Mouse (Mus musculus): ENCODE measurements at regions not wholly inside any gene's neighbourhood (a gene's known extent, or its start where the extent isn't known, plus 50 kb on each side); places are given as distances from the start of the nearest gene placed in this dataset.

GRCm38 (mm10) chr10:122613281-122613680 lies 65.3 kb upstream of the Ppm1h start:
- ATAC-seq (replicated peaks; ENCODE audit: low FRiP score, low TSS enrichment, low read depth) (no peak), DNase-seq (ENCODE audit: low spot score) (no peak)
- Histone ChIP-seq H3K9me3 (ENCODE audit: control insufficient read depth, low read length) (no peaks in the 10 kb centered on the region), H3K9ac (ENCODE audit: low read length) (no peak overlapping the region), H3K4me1 (replicated peaks; ENCODE audit: control insufficient read depth, insufficient read depth, low read length) (no peaks in the 10 kb centered on the region), H3K4me2 (ENCODE audit: low read length) (no peak overlapping the region), H3K36me3 (ENCODE audit: control insufficient read depth, insufficient read depth, low read length) (no peaks in the 10 kb centered on the region), H3K4me3 (ENCODE audit: low read depth, low read length) (no peak overlapping the region), H3K27ac (ENCODE audit: low read depth) (no peak overlapping the region), H3K27me3 (replicated peaks; ENCODE audit: control insufficient read depth, insufficient read depth, low read length) (no peaks in the 10 kb centered on the region)
- WGBS = 83% methylated on average over 2 of the region's 2 CpGs

GRCm38 (mm10) chr10:122613891-122614290 lies 64.7 kb upstream of the Ppm1h start:
- Histone ChIP-seq H3K27ac (ENCODE audit: low read depth) (no peak overlapping the region), H3K4me3 (ENCODE audit: low read depth, low read length) (no peak overlapping the region), H3K27me3 (replicated peaks; ENCODE audit: control insufficient read depth, insufficient read depth, low read length) (no peaks in the 10 kb centered on the region), H3K4me1 (replicated peaks; ENCODE audit: control insufficient read depth, insufficient read depth, low read length) (no peaks in the 10 kb centered on the region), H3K36me3 (ENCODE audit: control insufficient read depth, insufficient read depth, low read length) (no peaks in the 10 kb centered on the region), H3K9ac (ENCODE audit: low read length) (no peak overlapping the region), H3K9me3 (ENCODE audit: control insufficient read depth, low read length) (no peaks in the 10 kb centered on the region), H3K4me2 (ENCODE audit: low read length) (no peak overlapping the region)
- WGBS = 80% methylated on average over 2 of the region's 2 CpGs
- no peak for DNase-seq (ENCODE audit: low spot score)
- ATAC-seq (replicated peaks; ENCODE audit: low FRiP score, low TSS enrichment, low read depth) = no peak

- DNase-seq (ENCODE audit: low spot score) = no peak
- Histone ChIP-seq H3K36me3 (ENCODE audit: control insufficient read depth, insufficient read depth, low read length) (no peaks in the 10 kb centered on the region), H3K4me1 (replicated peaks; ENCODE audit: control insufficient read depth, insufficient read depth, low read length) (no peaks in the 10 kb centered on the region), H3K9ac (ENCODE audit: low read length) (no peak overlapping the region), H3K27me3 (replicated peaks; ENCODE audit: control insufficient read depth, insufficient read depth, low read length) (no peaks in the 10 kb centered on the region), H3K4me3 (ENCODE audit: low read depth, low read length) (no peak overlapping the region), H3K4me2 (ENCODE audit: low read length) (no peak overlapping the region), H3K9me3 (ENCODE audit: control insufficient read depth, low read length) (no peaks in the 10 kb centered on the region), H3K27ac (ENCODE audit: low read depth) (no peak overlapping the region)
- WGBS = 32% methylated on average over 3 of the region's 3 CpGs
- ATAC-seq (replicated peaks; ENCODE audit: low FRiP score, low TSS enrichment, low read depth) = no peak
Observed at GRCm38 (mm10) chr10:122614720-122615119, 63.8 kb upstream of the Ppm1h start.

- Histone ChIP-seq H3K4me3 (ENCODE audit: low read depth, low read length) (no peak overlapping the region), H3K4me1 (replicated peaks; ENCODE audit: control insufficient read depth, insufficient read depth, low read length) (no peaks in the 10 kb centered on the region), H3K36me3 (ENCODE audit: control insufficient read depth, insufficient read depth, low read length) (no peaks in the 10 kb centered on the region), H3K9me3 (ENCODE audit: control insufficient read depth, low read length) (no peaks in the 10 kb centered on the region), H3K27ac (ENCODE audit: low read depth) (no peak overlapping the region), H3K4me2 (ENCODE audit: low read length) (no peak overlapping the region), H3K27me3 (replicated peaks; ENCODE audit: control insufficient read depth, insufficient read depth, low read length) (no peaks in the 10 kb centered on the region), H3K9ac (ENCODE audit: low read length) (no peak overlapping the region)
- DNase-seq (ENCODE audit: low spot score) (no peak), ATAC-seq (replicated peaks; ENCODE audit: low FRiP score, low TSS enrichment, low read depth) (no peak)
- 91% methylated on average over 12 of the region's 12 CpGs for WGBS
Observed at GRCm38 (mm10) chr10:122615658-122616057, 62.9 kb upstream of the Ppm1h start.

- Histone ChIP-seq H3K27me3 (replicated peaks; ENCODE audit: control insufficient read depth, insufficient read depth, low read length) (no peaks in the 10 kb centered on the region), H3K36me3 (ENCODE audit: control insufficient read depth, insufficient read depth, low read length) (no peaks in the 10 kb centered on the region), H3K9me3 (ENCODE audit: control insufficient read depth, low read length) (no peaks in the 10 kb centered on the region), H3K4me2 (ENCODE audit: low read length) (no peak overlapping the region), H3K4me1 (replicated peaks; ENCODE audit: control insufficient read depth, insufficient read depth, low read length) (no peaks in the 10 kb centered on the region), H3K4me3 (ENCODE audit: low read depth, low read length) (no peak overlapping the region), H3K9ac (ENCODE audit: low read length) (no peak overlapping the region), H3K27ac (ENCODE audit: low read depth) (no peak overlapping the region)
- ATAC-seq (replicated peaks; ENCODE audit: low FRiP score, low TSS enrichment, low read depth) (no peak), DNase-seq (ENCODE audit: low spot score) (no peak)
- WGBS = 66% methylated on average over 6 of the region's 6 CpGs
Observed at GRCm38 (mm10) chr10:122616385-122616784, 62.2 kb upstream of the Ppm1h start.

- Histone ChIP-seq H3K9me3 (ENCODE audit: control insufficient read depth, low read length) (no peaks in the 10 kb centered on the region), H3K9ac (ENCODE audit: low read length) (no peak overlapping the region), H3K27ac (ENCODE audit: low read depth) (no peak overlapping the region), H3K36me3 (ENCODE audit: control insufficient read depth, insufficient read depth, low read length) (no peaks in the 10 kb centered on the region), H3K4me1 (replicated peaks; ENCODE audit: control insufficient read depth, insufficient read depth, low read length) (no peaks in the 10 kb centered on the region), H3K4me3 (ENCODE audit: low read depth, low read length) (no peak overlapping the region), H3K4me2 (ENCODE audit: low read length) (no peak overlapping the region), H3K27me3 (replicated peaks; ENCODE audit: control insufficient read depth, insufficient read depth, low read length) (no peaks in the 10 kb centered on the region)
- 77% methylated on average over 3 of the region's 3 CpGs for WGBS
- no peak for ATAC-seq (replicated peaks; ENCODE audit: low FRiP score, low TSS enrichment, low read depth)
- no peak for DNase-seq (ENCODE audit: low spot score)
Observed at GRCm38 (mm10) chr10:122618854-122619253, 59.7 kb upstream of the Ppm1h start.

GRCm38 (mm10) chr10:122619406-122620116 lies 59.0 kb upstream of the Ppm1h start:
- 49% methylated on average over 16 of the region's 16 CpGs for WGBS
- H3K9me3 ChIP-seq (ENCODE audit: control insufficient read depth, low read length) = no peaks in the 10 kb centered on the region
- H3K4me1 ChIP-seq (replicated peaks; ENCODE audit: control insufficient read depth, insufficient read depth, low read length) = no peaks in the 10 kb centered on the region
- H3K36me3 ChIP-seq (ENCODE audit: control insufficient read depth, insufficient read depth, low read length) = no peaks in the 10 kb centered on the region
- H3K27me3 ChIP-seq (replicated peaks; ENCODE audit: control insufficient read depth, insufficient read depth, low read length) = no peaks in the 10 kb centered on the region
- no peak overlapping the region for H3K4me3 ChIP-seq (ENCODE audit: low read depth, low read length)
- DNase-seq (ENCODE audit: low spot score) (no peak), ATAC-seq (replicated peaks; ENCODE audit: low FRiP score, low TSS enrichment, low read depth) (no peak)
- H3K4me2 ChIP-seq (ENCODE audit: low read length) = no peak overlapping the region
- no peak overlapping the region for H3K27ac ChIP-seq (ENCODE audit: low read depth)
- no peak overlapping the region for H3K9ac ChIP-seq (ENCODE audit: low read length)
